Mouse (Mus musculus): Measurements from ENCODE around the gene Slc9a9.

Gene Slc9a9

DNA sequence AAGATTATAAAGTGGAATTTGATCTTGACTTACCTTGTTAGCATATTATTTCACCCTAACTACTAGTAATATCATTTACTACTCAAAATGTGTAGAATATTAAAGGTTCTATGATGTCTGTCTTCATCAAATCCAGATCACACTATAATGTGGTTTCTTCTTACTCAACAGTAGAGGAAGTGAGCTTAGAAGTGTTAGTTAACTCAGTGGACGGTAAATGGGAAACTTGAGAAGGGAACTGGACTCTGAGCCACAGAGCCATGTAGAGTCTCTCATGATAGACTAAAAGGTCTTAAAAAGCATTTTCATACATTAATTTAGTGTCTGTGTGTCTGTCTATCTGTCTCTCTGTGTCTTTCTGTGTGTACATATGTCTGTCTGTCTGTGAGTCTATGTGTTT is 64.6 kb downstream of the Slc9a9 start:
- no peak for DNase-seq

DNA sequence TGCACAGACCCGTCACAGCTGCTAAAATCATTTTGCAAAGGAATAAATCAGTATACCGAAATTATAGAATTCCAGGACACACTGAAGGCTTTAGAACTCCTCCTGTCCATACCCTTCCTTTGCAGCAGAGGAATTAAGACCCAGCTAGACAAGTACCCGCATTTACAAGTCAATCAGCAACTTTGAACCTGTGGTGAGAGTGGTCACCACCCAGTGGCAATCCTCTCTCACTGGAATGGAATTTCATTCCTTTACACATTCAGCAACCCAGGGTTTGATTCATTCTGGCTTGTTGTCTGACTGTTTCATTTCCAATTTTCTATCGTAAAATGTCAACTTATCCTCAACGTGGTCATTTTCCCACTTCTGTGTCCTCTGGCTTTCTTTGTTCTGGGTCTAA is 67.5 kb downstream of the Slc9a9 start:
- no peak for DNase-seq

DNA sequence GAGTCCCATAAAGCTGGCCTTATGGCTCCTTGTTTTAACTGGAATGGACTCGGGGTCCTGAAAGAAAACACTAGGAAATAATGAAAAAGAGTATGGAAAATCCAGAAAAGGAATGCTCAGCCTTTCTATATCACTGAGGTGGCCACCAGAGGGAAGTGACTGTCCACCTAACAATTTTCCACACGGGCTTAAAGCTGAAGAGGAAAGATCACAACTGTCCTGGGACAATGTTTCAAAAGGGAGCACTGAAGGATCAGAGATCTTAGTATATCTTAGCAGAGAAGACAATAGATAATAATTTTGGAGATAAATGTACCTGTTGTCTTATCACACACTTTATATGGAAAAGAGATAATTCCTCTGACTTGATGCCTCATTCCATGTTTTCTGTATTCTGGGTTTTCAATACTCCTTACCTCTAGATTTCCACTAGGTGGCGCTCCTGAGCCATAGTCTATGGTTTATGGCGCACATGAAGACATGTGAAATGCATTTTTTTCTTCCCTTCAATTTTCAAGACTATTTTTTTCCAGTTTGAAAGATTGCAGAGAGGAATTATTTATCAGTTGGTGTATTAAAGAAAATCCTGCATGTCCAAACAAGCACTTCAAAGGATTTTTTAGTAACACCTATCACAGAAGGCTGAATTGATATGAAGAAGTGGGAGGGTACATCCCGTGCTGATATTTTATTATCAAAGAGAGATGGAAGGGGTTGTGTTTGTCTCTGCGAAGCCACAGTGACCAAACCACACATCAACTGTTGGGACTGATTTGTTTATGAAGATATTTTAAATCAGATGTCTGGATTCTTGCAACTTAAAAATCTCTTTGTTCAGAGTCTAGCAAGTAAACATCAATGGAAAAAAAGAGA is 69.1 kb downstream of the Slc9a9 start:
- peak; percentile 63 to 83 for DNase-seq

DNA sequence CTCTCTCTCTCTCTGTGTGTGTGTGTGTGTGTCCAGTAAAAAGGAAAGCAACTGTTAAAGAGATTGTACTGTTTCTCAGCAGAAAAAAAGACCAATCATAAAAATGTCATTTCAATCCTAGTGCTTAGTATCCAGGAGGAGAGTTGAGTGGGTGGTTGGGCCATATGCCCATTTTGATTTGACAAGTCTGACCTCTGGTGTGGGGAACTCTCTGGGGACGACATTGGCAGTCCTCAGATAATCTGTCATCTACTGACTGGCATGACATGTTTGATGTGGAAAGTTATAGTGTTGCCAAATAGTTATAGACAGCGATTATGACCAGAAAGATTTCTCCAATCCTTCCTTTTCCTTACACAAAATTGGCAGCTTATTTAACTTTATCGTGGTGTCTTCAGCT is 71.1 kb downstream of the Slc9a9 start:
- peak in 1 of 2 experiments; percentile 13 for DNase-seq

DNA sequence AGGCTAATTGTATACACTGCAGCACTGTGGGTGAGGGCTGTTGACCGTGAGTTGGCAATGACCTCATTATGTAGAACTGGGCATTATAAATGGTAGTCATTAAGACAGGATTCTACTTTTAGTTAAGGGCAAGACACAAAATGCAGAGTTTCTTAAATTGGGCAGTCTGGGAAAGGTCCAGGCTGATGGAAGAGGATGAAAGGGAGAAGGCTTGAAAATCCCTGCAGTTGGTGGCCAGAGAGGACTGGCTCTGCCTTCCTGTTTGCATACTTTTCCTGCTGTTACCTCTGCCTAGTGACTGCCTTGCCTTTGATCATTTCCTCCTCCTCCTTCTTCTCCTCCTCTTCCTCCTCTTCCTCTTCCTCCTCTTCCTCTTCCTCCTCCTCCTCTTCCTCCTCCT is 73.6 kb downstream of the Slc9a9 start:
- no peak for DNase-seq

DNA sequence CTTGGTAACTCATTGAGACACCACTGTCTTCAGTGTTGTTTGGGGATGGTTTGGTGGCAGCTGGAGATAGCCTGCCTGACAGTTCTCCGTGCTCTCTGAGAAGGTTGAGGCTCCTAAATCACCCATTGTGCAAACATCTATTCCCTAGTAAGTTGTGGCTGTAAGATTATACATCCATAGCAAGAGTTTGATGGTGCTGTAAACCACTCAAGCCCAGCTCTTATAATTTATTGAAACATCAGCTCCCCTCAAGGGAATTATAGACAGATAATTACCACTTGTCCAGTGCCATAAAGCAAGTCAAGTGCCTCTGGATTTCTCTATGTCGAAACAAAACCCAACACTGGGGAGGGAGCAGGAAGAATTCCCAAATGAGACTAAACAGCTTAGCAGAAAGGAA is 78.8 kb downstream of the Slc9a9 start:
- DNase-seq, result no peak

DNA sequence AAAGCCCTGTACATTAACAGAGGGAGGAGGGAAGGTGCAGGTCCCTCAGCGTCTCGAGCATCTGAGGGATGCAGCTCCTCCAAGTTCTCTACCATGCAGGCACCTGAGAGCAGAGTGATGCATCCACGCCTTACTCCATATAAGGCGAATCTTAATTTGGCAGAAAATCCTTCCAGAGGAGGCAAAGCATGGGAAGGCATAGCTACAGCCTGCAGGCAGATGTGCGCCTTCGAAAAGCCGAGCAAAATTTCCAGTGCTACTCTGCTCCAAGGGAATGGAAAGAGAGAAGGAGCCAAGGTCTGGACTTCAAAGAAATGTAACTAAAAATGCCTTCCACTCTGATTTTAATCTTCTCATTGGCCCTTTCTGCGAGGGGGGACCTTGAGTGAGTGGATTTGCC is 80.5 kb downstream of the Slc9a9 start:
- no peak for DNase-seq

DNA sequence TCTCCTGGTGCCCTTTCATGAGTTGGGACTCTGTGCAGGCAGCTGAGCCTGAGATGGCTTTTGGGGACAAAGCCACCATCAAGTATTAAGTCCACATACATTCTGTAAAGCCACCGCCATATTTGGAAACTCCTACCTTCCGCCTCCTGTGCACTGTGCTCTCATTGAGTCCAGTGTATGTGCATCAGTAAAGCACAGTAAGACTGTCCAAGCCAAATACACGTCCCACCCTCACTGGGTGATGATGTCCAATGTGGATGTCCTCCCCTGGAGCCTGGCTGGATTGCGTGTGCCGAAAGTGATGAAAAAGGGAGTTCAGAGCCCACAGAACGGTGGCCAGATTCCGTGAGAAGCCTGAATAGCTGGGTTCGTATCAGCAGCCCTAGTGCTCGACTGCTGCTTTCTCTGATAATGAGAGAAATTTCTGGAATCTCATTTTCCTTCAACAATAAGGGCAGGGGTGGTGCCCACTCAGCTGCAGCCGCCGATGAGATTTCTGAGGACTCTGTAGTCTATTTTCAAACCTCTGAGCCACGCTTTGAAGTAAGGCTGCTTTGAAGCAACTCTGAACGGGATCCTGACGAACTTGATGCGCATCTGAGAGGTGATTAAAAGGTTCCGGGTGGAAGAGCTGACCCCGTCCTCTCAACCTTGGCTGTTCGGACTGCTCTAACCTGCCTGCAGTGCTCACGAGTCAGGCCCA is 81.4 kb downstream of the Slc9a9 start:
- DNase-seq, result no peak

DNA sequence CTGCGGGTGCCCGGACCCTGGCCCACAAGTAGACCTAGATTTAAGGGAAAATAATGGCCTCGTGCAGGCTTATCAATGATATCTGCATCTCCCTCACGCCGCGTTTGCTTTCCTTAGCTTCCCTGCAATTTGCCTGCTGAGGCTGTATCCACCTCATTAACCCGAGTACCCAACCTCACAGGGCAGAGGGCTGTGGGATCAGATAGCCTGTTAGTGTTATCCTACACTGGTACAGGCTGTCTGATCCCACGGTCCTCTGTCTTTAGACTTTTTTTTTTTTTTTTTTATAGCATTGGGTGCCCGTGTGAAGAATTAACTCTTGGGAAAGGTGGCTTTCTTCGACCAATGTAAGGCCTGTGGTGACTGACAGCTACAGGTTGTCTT is 81.9 kb downstream of the Slc9a9 start:
- no peak for DNase-seq

DNA sequence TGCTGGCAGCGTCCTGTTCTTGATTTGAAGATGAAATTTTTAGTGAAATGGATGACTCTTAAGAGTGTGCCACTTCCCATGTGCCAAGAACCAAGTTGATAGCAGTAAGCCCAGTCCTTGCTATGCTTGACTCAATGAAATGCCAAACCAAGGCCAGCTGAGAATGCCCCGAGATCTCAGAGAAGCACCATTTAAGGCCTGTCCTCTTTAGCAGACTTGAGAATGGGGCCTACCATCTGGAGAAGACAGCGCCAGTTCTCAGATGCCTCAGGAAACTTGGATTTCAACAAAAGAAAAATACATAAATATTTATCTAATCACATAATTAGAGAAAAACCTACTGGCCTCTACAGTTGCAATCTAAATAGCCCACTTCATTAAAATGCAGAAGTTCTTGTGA is 82.4 kb downstream of the Slc9a9 start:
- DNase-seq, result no peak

DNA sequence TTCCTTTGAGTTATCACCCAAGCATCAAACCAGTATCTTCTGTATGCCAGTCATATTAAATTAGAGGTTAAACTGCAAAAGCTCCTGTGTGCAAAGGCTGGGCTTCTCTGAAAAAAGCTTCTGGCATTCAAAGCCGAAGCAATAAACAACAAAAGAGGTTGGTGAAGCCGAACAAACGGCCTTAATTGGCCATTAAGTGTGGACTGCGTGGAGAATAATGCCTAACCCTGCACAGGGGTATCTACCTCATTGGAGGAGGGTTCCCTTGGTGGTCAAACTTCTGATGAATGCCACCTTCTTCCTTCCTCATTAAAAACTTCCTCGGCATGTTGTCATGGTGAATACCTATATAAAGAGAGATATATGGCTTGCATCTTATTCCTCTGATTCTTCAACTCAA is 90.2 kb downstream of the Slc9a9 start:
- no peak for DNase-seq

DNA sequence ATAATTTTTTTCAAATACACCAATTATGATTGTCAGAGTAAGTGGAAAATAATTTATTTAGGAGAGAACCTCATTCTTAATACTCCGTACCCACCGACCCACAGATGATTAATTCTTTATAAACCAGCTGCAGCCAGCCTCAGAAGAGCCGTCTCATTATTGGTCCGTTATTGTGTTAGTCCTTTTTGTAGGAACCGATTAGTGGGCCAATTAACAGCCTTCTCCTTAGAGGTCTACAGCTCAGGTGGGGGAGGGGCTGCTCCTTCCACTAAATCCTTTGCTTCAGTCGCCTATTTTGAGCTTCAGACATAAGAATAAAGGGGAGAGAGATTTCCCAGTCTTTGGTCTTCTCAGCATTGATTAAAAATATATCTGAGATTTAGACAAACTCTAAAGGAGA is 98.4 kb downstream of the Slc9a9 start:
- DNase-seq, result no peak

DNA sequence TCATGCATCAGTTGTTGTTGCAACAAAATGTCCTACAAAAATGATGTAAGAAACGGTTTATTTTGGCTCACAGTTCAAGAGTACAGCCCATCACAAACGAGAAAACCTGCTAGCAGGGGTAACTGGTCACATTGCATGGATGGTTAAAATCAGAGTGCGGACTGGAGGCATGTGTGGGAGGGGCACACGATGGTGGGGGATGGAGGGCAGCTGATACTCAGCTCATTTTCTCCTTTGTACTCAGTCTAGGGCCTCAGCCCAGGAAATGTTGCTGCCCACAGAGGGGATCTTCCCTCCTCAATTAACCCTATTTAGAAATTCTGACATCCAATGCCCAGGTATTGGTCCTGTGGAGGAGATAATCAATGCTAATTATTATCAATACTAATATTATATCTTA is 98.8 kb downstream of the Slc9a9 start:
- DNase-seq, result no peak

DNA sequence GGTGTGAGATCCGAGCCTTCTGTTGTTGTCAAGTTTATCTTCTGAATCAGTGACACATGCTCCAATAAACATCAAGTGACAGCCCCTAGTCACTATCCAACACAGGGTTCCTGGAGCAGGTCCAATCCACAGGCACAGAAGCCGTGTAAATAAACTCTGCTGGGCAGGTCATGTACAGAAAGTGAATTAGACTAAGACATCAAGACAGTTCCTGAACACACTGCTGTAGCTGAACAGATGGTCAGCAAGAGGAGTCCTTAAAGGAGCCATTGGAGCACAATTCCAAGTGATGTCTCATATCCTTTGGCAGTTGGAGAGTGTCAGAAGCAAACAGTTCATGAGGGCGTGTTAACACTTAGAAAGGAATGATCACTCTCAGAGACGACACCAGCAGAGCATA is 103.6 kb downstream of the Slc9a9 start:
- peak; percentile 78 to 90 for DNase-seq

DNA sequence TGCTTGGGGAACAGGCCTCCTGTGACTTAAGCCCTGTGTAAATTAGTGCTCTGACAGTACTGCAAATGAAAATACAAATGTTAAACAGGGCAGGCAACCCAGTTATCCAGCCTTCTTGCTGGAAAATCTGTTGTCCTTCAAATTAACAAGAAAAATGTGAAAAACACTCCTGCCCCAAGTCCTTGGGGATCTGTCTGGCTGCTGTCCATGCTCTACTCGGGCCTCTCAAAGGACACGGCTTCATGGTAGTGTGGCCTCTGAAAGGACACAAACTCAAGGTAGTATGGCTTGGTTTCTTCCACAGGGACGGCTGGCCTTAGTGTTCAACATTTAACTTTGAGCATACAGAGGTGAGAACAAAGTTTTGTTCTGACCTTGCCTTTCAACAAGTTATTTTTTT is 118.6 kb downstream of the Slc9a9 start:
- no peak for DNase-seq

DNA sequence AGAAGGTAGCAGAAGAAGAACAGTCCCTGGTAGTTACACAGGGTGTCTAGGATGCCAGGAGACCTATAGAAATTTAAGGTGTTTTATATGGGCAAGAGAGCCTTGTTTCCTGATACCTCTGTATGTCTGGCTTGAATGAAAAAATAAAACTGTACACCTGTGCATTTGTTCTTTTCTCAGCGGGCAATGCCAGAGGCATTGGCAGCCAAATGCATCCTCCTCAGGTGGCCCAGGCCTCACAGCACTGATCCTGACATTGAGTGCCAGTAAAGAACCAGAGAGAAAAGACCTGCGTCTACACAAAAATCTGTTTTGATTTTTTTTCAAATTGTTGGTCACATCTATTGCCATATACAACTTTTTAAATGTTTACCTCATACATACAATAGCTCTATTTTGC is 121.3 kb downstream of the Slc9a9 start:
- DNase-seq, result peak; percentile 75 to 79

DNA sequence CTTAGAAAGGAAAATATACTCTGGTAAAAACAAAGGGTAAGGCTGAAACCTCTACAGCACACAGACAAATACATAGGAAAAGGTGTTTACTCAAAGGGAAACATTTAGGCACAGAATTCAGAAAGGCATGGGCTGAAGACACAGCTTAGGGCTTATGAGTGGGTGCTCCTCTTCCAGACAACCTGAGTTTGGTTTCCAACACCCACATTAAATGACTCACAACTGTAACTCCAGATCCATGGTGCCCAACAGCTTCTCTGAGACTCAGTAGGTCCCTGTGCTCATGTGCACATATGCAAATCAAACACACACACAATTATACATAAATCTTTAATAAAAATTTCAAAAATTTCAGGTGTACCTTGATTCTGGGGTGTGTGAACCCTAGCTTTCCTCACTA is 133.4 kb downstream of the Slc9a9 start:
- DNase-seq, result no peak

DNA sequence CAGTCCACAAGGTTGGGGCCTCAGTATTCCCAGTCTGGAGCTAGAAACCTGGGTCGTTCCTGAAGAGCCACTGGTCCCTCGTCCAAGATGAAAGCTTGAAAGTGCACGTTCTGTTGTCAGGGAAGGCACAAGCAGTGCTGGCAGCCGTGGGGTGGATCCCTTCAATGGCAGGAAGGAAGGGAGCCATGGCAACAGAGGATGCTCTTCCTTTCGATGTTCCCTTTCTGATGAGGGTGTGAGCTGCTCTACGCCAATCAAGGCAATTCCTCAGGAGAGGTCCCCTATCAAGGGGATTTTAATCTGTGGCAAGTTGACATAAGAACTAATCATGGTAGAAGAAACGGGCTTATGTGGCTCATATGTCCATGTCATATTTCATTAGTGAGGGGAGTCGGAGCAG is 135.8 kb downstream of the Slc9a9 start:
- DNase-seq, result no peak

DNA sequence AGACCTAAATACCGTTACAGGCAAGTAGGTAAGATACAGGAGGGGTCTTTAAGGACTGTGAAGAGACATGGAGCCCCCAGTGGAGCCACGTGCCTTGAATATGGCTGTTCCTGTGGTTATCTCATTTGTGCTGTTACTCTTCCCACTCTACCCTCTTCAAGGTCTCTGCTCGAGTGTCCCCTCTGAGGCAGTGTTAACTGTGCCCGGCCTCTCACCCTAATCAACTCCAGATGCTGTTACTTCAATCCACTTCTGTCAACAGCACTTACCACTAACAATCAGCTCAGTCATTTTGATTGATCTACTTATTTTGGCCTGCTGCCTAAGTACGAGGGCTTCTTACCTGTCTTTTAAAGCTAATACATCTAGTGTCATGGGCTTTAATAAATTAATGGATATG is 145.8 kb downstream of the Slc9a9 start:
- DNase-seq, result no peak

DNA sequence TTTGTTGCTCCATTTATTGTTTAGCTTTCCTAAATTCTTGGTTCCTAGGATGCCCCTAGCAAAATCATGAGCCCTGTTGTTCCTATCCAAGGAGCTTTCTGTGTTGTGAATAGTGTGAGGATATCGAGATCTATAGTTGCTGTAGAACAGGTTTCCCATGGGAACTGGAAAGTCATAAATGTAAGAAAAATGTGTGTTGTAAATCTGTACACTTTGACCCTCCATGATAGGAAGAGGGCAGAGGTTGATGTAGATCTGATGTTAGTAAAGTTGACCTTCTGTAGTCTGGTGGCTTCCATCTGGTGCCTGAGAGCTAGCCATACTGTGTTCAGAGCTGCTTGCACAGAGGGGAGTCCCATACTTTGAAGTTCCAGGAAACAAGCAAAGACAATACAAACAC is 151.6 kb downstream of the Slc9a9 start:
- DNase-seq, result no peak

DNA sequence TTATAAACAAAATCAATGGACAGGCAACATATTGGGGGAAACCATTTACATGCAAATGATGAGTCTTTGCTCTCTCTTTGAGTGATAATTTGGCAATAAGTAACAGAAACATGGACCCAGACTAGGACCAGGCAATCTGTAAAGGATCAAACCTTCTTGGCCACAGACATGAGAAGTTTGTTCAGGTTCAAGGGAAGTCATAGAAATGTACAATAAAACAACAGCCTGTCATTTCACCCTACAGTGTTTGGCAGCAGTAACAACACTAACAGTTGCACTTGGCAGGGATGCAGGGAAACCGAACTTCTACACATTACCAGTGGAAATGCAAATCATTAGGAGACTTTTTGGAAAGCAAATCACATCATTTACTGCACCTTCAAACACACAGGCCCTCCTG is 164.1 kb downstream of the Slc9a9 start:
- no peak for DNase-seq

DNA sequence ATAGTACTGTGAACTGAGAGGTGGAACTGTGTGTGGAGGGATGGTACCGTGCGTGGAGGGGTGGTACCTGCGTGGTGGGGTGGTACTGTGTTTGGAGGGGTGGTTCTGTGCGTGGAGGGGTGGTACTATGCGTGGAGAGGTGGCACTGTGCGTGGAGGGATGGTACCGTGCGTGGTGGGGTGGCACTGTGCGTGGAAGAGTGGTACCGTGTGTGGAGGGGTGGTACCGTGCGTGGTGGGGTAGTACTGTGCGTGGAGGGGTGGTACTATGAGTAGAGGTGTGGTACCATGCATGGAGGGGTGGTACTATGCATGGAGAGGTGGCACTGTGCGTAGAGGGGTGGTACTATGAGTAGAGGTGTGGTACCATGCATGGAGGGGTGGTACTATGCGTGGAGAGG is 167.7 kb downstream of the Slc9a9 start:
- DNase-seq, result no peak

DNA sequence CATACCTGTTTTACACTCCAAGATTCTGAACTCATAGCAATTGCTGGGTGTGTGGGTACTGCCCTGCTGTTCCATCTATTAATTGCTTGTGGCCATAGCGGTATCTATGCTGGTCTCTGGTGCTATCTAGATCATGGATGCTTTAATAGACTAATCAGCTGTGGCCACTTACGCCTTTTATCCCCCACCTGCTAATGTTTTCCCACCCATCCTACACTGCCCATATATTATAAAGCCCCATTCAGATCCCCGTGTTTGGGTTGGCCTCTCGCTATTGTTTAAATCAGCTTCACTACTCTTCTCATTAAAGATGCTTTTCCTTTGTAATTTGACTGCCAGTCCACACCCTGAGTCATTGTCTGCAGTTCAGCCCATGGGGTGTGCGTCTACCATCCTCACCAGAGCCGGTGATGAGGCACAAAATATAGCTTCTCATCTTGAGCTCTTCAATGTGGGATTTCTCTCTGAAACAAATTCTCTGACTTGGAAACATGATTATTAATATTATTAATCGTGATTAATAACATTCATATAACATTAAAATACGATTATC is 168.8 kb downstream of the Slc9a9 start:
- DNase-seq, result no peak

DNA sequence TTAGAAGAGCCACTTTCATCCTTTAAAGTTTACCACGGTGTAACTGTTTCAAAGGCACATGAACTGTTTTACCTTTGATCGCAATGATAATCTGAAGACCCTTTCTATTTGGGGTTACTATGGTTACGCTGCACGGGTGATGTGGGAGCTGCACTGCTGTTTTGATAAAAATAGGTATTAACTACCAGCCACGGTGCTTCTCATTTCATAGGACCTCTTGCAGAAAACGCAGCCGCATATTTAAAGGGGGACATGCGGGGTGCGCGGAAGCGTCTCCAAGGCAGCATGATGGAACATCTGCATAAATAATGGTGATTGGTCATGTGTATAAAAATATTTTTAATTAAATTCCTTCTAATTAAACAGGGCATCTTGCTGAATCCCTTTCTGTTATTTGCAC is 169.5 kb downstream of the Slc9a9 start:
- DNase-seq, result no peak
